Mouse (Mus musculus) kidney, embryonic 16.5 days (tissue): ENCODE data around the gene Ptpru. TPM values are rescaled to one million over a fixed set of nuclear protein-coding genes. Genes with fewer than 3 reads are reported as not detected.

Source experiments
- ATAC-seq: fragments of 200-750 bp; cut with Nextera tagmentation; 2 replicates; pipeline ENCODE4 v1.8.0; 2017; ENCODE audit warnings: moderate TSS enrichment; ENCODE audit not compliant: low FRiP score, low TSS enrichment
- H3K27ac ChIP-seq: fragments of 300-500 bp; sonication (generic); 2 replicates; pipeline ENCODE4 v1.5.1; 2014; ENCODE audit warnings: low read length
- H3K27me3 ChIP-seq: fragments of 300-500 bp; sonication (generic); 2 replicates; pipeline ENCODE4 v1.6.1; 2014; ENCODE audit warnings: low read length, control low read depth, mixed read lengths; ENCODE audit not compliant: insufficient read depth
- H3K36me3 ChIP-seq: fragments of 300-500 bp; sonication (generic); 2 replicates; pipeline ENCODE4 v1.6.1; 2014; ENCODE audit warnings: low read length, control low read depth, mixed read lengths; ENCODE audit not compliant: insufficient read depth
- H3K4me1 ChIP-seq: fragments of 300-500 bp; sonication (generic); 2 replicates; pipeline ENCODE4 v1.6.1; 2014; ENCODE audit warnings: low read length, control low read depth, mixed read lengths; ENCODE audit not compliant: insufficient read depth
- H3K4me2 ChIP-seq: fragments of 300-500 bp; sonication (generic); replicated peaks from 2 replicates; pipeline ENCODE4 v1.6.1; 2014; ENCODE audit warnings: low read depth, low read length
- H3K4me3 ChIP-seq: fragments of 300-500 bp; sonication (generic); 2 replicates; pipeline ENCODE4 v1.5.1; 2014; ENCODE audit warnings: mild to moderate bottlenecking, low read length
- H3K9ac ChIP-seq: fragments of 300-500 bp; sonication (generic); replicated peaks from 2 replicates; pipeline ENCODE4 v1.6.1; 2014; ENCODE audit warnings: low read length
- H3K9me3 ChIP-seq: fragments of 300-500 bp; sonication (generic); 2 replicates; pipeline ENCODE4 v1.6.1; 2016; ENCODE audit warnings: low read length, control low read depth
- WGBS: fragments of 180-500 bp; shearing (Covaris S2); extraction: QIAGEN DNeasy Blood & Tissue Kit; methylation state at CpG from one replicate; pipeline ENCODE4 v1.1.7; 2014; 5-methylcytosine and 5-hydroxymethylcytosine counted together
- polyA plus RNA-seq: library from polyadenylated mRNA; unstranded; fragments of >200 nt; fragmentation: Nextera tagmentation; extraction: Ambion mirVana; gene quantifications from 2 replicates; pipeline ENCODE4 v1.2.1, GENCODE M21; 2015

Gene Ptpru
- polyA plus RNA-seq, 1 experiment from 2014 or later = 33.5 TPM

GRCm38 (mm10) chr4:131843290-131843743 lies 5.2 kb upstream of the Ptpru start, which contains the start of gene Mecr:
Mecr (plus strand) TSS chr4:131843470.
- Histone ChIP-seq H3K27me3 (no peaks in the 10 kb centered on the region; the same call in 1 of the 2 replicates), H3K4me1 (peaks cover 15% of the 10 kb centered on the region), H3K27ac (no peak within 1 kb of the TSS), H3K4me2 (peak within 1 kb of the TSS; percentile 66), H3K9me3 (no peaks in the 10 kb centered on the region), H3K4me3 (peak within 1 kb of the TSS; percentile 73), H3K36me3 (no peaks in the 10 kb centered on the region), H3K9ac (peak within 1 kb of the TSS; percentile 79)
- ATAC-seq = peak; percentile 85
- under 1% methylated on average over 36 of the region's 37 CpGs for WGBS

- peak overlapping the region; percentile 70 for H3K4me3 ChIP-seq
- peak overlapping the region; percentile 81 for H3K9ac ChIP-seq
- H3K4me2 ChIP-seq = peak overlapping the region; percentile 88
- WGBS = under 1% methylated on average over 76 of the region's 76 CpGs
- peaks cover 6% of the 10 kb centered on the region for H3K27me3 ChIP-seq
- H3K4me1 ChIP-seq = peaks cover 18% of the 10 kb centered on the region
- H3K36me3 ChIP-seq = no peaks in the 10 kb centered on the region
- ATAC-seq = peak; percentile 32
- H3K27ac ChIP-seq = no peak overlapping the region
- H3K9me3 ChIP-seq = no peaks in the 10 kb centered on the region
Measured at GRCm38 (mm10) chr4:131836891-131837491, 1.1 kb downstream of the Ptpru start.

- Histone ChIP-seq H3K36me3 (no peaks in the 10 kb centered on the region), H3K27ac (no peak overlapping the region), H3K9ac (peak overlapping the region; percentile 81), H3K4me1 (peaks cover 18% of the 10 kb centered on the region), H3K9me3 (no peaks in the 10 kb centered on the region), H3K27me3 (peaks cover 6% of the 10 kb centered on the region), H3K4me2 (peak overlapping the region; percentile 88), H3K4me3 (peak overlapping the region; percentile 70)
- ATAC-seq = peak; percentile 24
- under 1% methylated on average over 39 of the region's 39 CpGs for WGBS
Measured at GRCm38 (mm10) chr4:131836351-131836881, 1.7 kb downstream of the Ptpru start.

- no peak overlapping the region for H3K27ac ChIP-seq
- peaks cover 18% of the 10 kb centered on the region for H3K4me1 ChIP-seq
- no peak overlapping the region for H3K4me3 ChIP-seq
- H3K4me2 ChIP-seq = no peak overlapping the region
- ATAC-seq = no peak
- WGBS = 27% methylated on average over 9 of the region's 9 CpGs
- no peaks in the 10 kb centered on the region for H3K9me3 ChIP-seq
- no peak overlapping the region for H3K9ac ChIP-seq
- peaks cover 6% of the 10 kb centered on the region for H3K27me3 ChIP-seq
- H3K36me3 ChIP-seq = no peaks in the 10 kb centered on the region
Measured at GRCm38 (mm10) chr4:131833971-131834609, 4.0 kb downstream of the Ptpru start.

- H3K4me1 ChIP-seq = peaks cover 15% of the 10 kb centered on the region
- H3K4me2 ChIP-seq = no peak overlapping the region
- H3K27me3 ChIP-seq = peaks cover 6% of the 10 kb centered on the region
- 71% methylated on average over 3 of the region's 3 CpGs for WGBS
- no peak for ATAC-seq
- no peak overlapping the region for H3K27ac ChIP-seq
- H3K4me3 ChIP-seq = no peak overlapping the region
- H3K36me3 ChIP-seq = no peaks in the 10 kb centered on the region
- no peak overlapping the region for H3K9ac ChIP-seq
- H3K9me3 ChIP-seq = no peaks in the 10 kb centered on the region
Measured at GRCm38 (mm10) chr4:131832759-131833407, 5.2 kb downstream of the Ptpru start.

- no peak overlapping the region for H3K9ac ChIP-seq
- 83% methylated on average over 5 of the region's 5 CpGs for WGBS
- H3K27me3 ChIP-seq = peaks cover 6% of the 10 kb centered on the region
- no peaks in the 10 kb centered on the region for H3K9me3 ChIP-seq
- H3K27ac ChIP-seq = no peak overlapping the region
- H3K36me3 ChIP-seq = no peaks in the 10 kb centered on the region
- peaks cover 14% of the 10 kb centered on the region for H3K4me1 ChIP-seq
- H3K4me2 ChIP-seq = no peak overlapping the region
- H3K4me3 ChIP-seq = no peak overlapping the region
- no peak for ATAC-seq
Measured at GRCm38 (mm10) chr4:131831546-131832045, 6.5 kb downstream of the Ptpru start.

- no peak overlapping the region for H3K4me2 ChIP-seq
- H3K9me3 ChIP-seq = no peaks in the 10 kb centered on the region
- peaks cover 10% of the 10 kb centered on the region; the same call in 1 of the 2 replicates for H3K4me1 ChIP-seq
- 84% methylated on average over 8 of the region's 8 CpGs for WGBS
- H3K36me3 ChIP-seq = no peaks in the 10 kb centered on the region
- no peaks in the 10 kb centered on the region for H3K27me3 ChIP-seq
- no peak overlapping the region for H3K4me3 ChIP-seq
- H3K9ac ChIP-seq = no peak overlapping the region
- no peak overlapping the region for H3K27ac ChIP-seq
- no peak for ATAC-seq
Measured at GRCm38 (mm10) chr4:131829123-131829522, 9.0 kb downstream of the Ptpru start.

GRCm38 (mm10) chr4:131826905-131827304 lies 11.2 kb downstream of the Ptpru start:
- Histone ChIP-seq H3K27ac (no peak overlapping the region), H3K4me3 (no peak overlapping the region), H3K27me3 (no peaks in the 10 kb centered on the region), H3K36me3 (no peaks in the 10 kb centered on the region), H3K4me1 (peaks cover 10% of the 10 kb centered on the region; the same call in 1 of the 2 replicates), H3K4me2 (no peak overlapping the region), H3K9me3 (no peaks in the 10 kb centered on the region), H3K9ac (no peak overlapping the region)
- WGBS = 23% methylated on average over 6 of the region's 6 CpGs
- ATAC-seq = peak; percentile 59

- no peak for ATAC-seq
- Histone ChIP-seq H3K27me3 (no peaks in the 10 kb centered on the region), H3K27ac (no peak overlapping the region), H3K36me3 (no peaks in the 10 kb centered on the region), H3K4me3 (no peak overlapping the region), H3K9ac (no peak overlapping the region), H3K9me3 (no peaks in the 10 kb centered on the region), H3K4me2 (no peak overlapping the region), H3K4me1 (peaks cover 14% of the 10 kb centered on the region)
- WGBS = 44% methylated on average over 8 of the region's 8 CpGs
Measured at GRCm38 (mm10) chr4:131825830-131826229, 12.3 kb downstream of the Ptpru start.
